Mouse (Mus musculus) ES-E14 (cell line): ENCODE measurements at regions not wholly inside any gene's neighbourhood (a gene's known extent, or its start where the extent isn't known, plus 50 kb on each side); places are given as distances from the start of the nearest gene placed in this dataset.

Source experiments
- DNase-seq: peaks from one replicate; pipeline ENCODE4 v3.0.0-alpha.2; 2013; ENCODE audit warnings: low read depth, low spot score
- H3K27ac ChIP-seq: 2 replicates; pipeline ENCODE4 v1.5.1; 2012; ENCODE audit warnings: low read depth, mild to moderate bottlenecking, low read length, moderate library complexity, mixed read lengths; ENCODE audit not compliant: poor library complexity, insufficient read depth, severe bottlenecking
- H3K36me3 ChIP-seq: 2 replicates; pipeline ENCODE4 v1.6.1; 2012; ENCODE audit warnings: mild to moderate bottlenecking, low read length, moderate library complexity, mixed read lengths; ENCODE audit not compliant: control insufficient read depth, poor library complexity, insufficient read depth, severe bottlenecking
- H3K4me1 ChIP-seq, 2 experiments: fragments of 150-350 bp in 1 of 2; sonication (generic) in 1 of 2; 2 replicates each; pipeline ENCODE4 v1.6.1; 2012; ENCODE audit warnings: low read length in 2 of 2, mild to moderate bottlenecking in 1 of 2, mixed read lengths in 1 of 2; ENCODE audit not compliant: control insufficient read depth in 2 of 2, insufficient read depth in 2 of 2, poor library complexity in 1 of 2
- H3K4me3 ChIP-seq, 2 experiments: fragments of 150-350 bp in 1 of 2; sonication (generic) in 1 of 2; 2 replicates each; pipeline ENCODE4 v1.5.1; 2012; ENCODE audit warnings: low read length in 2 of 2, low read depth in 1 of 2, mild to moderate bottlenecking in 1 of 2, mixed read lengths in 1 of 2; ENCODE audit not compliant: insufficient read depth in 1 of 2, poor library complexity in 1 of 2, severe bottlenecking in 1 of 2
- H3K9ac ChIP-seq: 2 replicates; pipeline ENCODE4 v1.6.1; 2012; ENCODE audit warnings: low read depth, mild to moderate bottlenecking, low read length, mixed read lengths; ENCODE audit not compliant: poor library complexity, insufficient read depth, severe bottlenecking
- H3K9me3 ChIP-seq: fragments of 150-350 bp; sonication (generic); 2 replicates; pipeline ENCODE4 v1.6.1; 2012; ENCODE audit warnings: low read depth, mild to moderate bottlenecking, low read length; ENCODE audit not compliant: control insufficient read depth, insufficient read depth
- CHD2 ChIP-seq: IDR thresholded peaks from 2 replicates; pipeline ENCODE4 v1.6.1; 2014; ENCODE audit warnings: mild to moderate bottlenecking, low read depth, low read length, inconsistent platforms
- HCFC1 ChIP-seq: IDR thresholded peaks from 2 replicates; pipeline ENCODE4 v1.6.1; 2012; ENCODE audit warnings: low read length, inconsistent platforms, borderline replicate concordance; ENCODE audit not compliant: insufficient read depth
- MAFK ChIP-seq: IDR thresholded peaks from 2 replicates; pipeline ENCODE4 v1.6.1; 2014; ENCODE audit warnings: mild to moderate bottlenecking, low read depth, low read length, inconsistent platforms; ENCODE audit not compliant: insufficient read depth
- ZC3H11A ChIP-seq: IDR thresholded peaks from 2 replicates; pipeline ENCODE4 v1.6.1; 2012; ENCODE audit warnings: low read depth, mild to moderate bottlenecking, inconsistent platforms, low read length, borderline replicate concordance
- ZNF384 ChIP-seq: IDR thresholded peaks from 2 replicates; pipeline ENCODE4 v1.6.1; 2012; ENCODE audit warnings: low read depth, low read length, inconsistent platforms
- in situ Hi-C, 2 experiments: fragments of 600-800 bp; cut with MboI; formaldehyde crosslinking; loops; one replicate each; pipeline ENCODE4 v1.15.1; 2025; ENCODE audit warnings: low sequenced_read_pairs in 2 of 2, inconsistent platforms in 1 of 2; ENCODE audit not compliant: unreplicated experiment in 2 of 2

DNA sequence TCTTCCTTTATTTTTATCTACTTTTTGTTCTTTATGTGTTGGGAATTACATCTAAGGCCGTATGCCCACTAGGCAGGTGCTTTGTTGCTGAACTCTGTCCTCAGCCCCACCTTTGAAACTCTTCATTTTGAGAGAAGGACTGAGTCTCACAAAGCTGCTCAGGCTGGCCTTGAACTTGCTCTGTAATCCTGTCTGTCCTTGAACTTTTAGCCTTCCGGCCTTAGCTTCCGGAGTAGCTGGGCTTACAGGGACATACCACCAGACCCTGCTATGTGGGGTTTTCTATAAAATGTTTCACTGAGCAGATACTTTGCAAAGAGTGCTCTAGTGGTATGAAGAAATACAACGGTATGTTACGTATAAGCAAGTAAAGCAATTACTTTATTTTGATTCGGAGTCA lies 62.2 kb upstream of the Hmcn1 start:
- no peak overlapping the region for H3K4me3 ChIP-seq
- H3K4me1 ChIP-seq: 0 out of 4 replicates have a peak, but pooled peaks cover 0 to 6% of the 10 kb centered on the region in 2 experiments
- in situ Hi-C loops: no loop called here
- no peak overlapping the region for H3K27ac ChIP-seq
- TF ChIP-seq ZC3H11A: no peak
- TF ChIP-seq ZNF384: no peak
- no peak for TF ChIP-seq MAFK
- TF ChIP-seq CHD2: no peak
- no peak for TF ChIP-seq HCFC1
- no peak for DNase-seq
- no peaks in the 10 kb centered on the region for H3K9me3 ChIP-seq
- no peaks in the 10 kb centered on the region for H3K36me3 ChIP-seq
- no peak overlapping the region for H3K9ac ChIP-seq

- H3K4me1 ChIP-seq: 0 out of 4 replicates have a peak, but pooled peaks cover 0 to 6% of the 10 kb centered on the region in 2 experiments
- no peak overlapping the region; the same call in 1 of the 2 replicates for H3K9ac ChIP-seq
- H3K36me3 ChIP-seq: no peaks in the 10 kb centered on the region
- in situ Hi-C loops: no loop called here
- no peak overlapping the region for H3K27ac ChIP-seq
- H3K4me3 ChIP-seq: no peak overlapping the region
- no peak for TF ChIP-seq MAFK
- no peak for TF ChIP-seq HCFC1
- no peak for TF ChIP-seq CHD2
- TF ChIP-seq ZNF384: no peak
- no peak for TF ChIP-seq ZC3H11A
- no peak for DNase-seq
- no peaks in the 10 kb centered on the region for H3K9me3 ChIP-seq
Observed at GRCm38 (mm10) chr1:151059546-151060136, 66.4 kb upstream of the Hmcn1 start.

DNA sequence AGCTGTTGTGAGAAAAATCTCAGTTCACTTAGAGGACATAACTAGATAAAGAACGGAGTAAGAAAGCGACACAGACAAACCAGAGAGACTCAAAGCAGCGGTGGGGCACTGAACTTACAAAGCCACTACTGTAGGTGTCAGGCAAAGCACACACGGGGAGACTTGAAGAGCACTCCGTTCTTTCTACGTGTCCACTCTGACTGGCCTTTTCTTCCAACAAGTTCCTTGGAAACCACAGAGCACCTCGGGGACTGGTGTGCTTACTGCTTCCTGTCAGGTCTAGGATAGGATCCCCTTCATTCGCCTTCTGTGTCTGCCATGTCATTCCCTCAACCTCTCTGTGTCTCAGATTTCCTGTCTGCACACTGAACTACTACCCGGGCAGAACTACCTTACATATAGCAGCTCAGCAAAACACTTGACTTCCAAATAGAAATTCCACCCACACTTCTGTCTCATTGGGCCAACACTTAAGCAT lies 71.9 kb upstream of the Hmcn1 start:
- TF ChIP-seq HCFC1: no peak
- TF ChIP-seq MAFK: no peak
- TF ChIP-seq CHD2: no peak
- no peak for TF ChIP-seq ZNF384
- no peak for TF ChIP-seq ZC3H11A
- no peaks in the 10 kb centered on the region for H3K9me3 ChIP-seq
- no peak overlapping the region for H3K27ac ChIP-seq
- no peak for DNase-seq
- no peaks in the 10 kb centered on the region for H3K4me1 ChIP-seq
- no peak overlapping the region for H3K9ac ChIP-seq
- H3K36me3 ChIP-seq: no peaks in the 10 kb centered on the region
- in situ Hi-C loops: no loop called here
- no peak overlapping the region for H3K4me3 ChIP-seq

DNA sequence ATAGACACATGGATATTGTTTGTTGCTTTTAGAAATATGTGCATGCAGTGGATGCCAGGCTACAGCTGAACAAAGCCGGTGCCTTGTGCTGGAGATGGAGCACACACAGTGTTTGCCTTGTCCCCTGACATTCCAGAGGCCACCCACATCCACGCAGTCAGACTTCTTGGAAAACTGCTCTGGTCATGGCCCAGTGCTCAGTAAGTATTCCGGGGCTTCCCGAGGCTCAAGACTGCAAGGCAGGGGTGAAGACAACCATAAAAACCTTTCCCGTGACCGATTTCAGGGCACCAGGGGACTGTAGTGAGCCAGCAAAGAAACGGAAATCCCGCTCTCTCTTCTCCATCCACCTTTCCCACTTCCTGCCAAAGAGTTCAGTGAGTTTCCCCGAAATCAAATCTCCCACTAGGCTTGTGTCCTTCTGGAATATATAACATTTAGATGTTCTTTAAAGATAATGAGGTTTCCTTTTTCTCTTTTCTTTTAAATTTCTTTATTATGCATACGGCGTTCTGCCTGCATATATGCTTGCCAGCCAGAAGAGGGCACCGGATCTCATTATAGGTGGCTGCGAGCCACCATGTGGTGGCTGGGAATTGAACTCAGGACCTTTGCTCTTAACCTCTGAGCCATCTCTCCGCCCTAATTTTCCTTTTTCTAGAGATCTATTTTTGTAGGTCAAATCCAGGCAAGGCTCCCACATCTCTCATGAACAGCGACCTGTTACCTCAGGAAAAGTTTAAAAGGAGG lies 73.3 kb upstream of the Hmcn1 start:
- no peaks in the 10 kb centered on the region for H3K9me3 ChIP-seq
- no peak overlapping the region for H3K9ac ChIP-seq
- in situ Hi-C loops: no loop called here
- no peaks in the 10 kb centered on the region for H3K4me1 ChIP-seq
- TF ChIP-seq HCFC1: no peak
- no peak for TF ChIP-seq ZC3H11A
- no peak for TF ChIP-seq CHD2
- no peak for TF ChIP-seq ZNF384
- H3K4me3 ChIP-seq: no peak overlapping the region
- no peaks in the 10 kb centered on the region for H3K36me3 ChIP-seq
- no peak for DNase-seq
- H3K27ac ChIP-seq: no peak overlapping the region
